Mouse (Mus musculus) brown adipose tissue, adult 24 weeks (tissue): ENCODE data around the gene Nr1d1. TPM values are rescaled to one million over a fixed set of nuclear protein-coding genes. Genes with fewer than 3 reads are reported as not detected.

ENCODE experiments used
- H3K27ac ChIP-seq: fragments of 200-500 bp; replicated peaks from 2 replicates; pipeline ENCODE4 v1.5.1; 2012; ENCODE audit warnings: low read depth, mild to moderate bottlenecking, low read length
- H3K4me1 ChIP-seq: fragments of 200-500 bp; 2 replicates; pipeline ENCODE4 v1.6.1; 2012; ENCODE audit warnings: low read length, mixed read lengths; ENCODE audit not compliant: control insufficient read depth, insufficient read depth, insufficient read length
- H3K4me3 ChIP-seq: fragments of 200-500 bp; 2 replicates; pipeline ENCODE4 v1.5.1; 2012; ENCODE audit warnings: low read depth, mild to moderate bottlenecking, low read length, moderate library complexity; ENCODE audit not compliant: insufficient read depth
- polyA plus RNA-seq: library from polyadenylated mRNA; stranded (reverse); fragments of >200 nt; gene quantifications from 2 replicates; pipeline ENCODE4 v1.2.4, GENCODE M21; 2012; ENCODE audit not compliant: missing spikeins, insufficient read depth, insufficient read length

The Nr1d1 gene
- polyA plus RNA-seq, 1 experiment: 90.9 TPM

GRCm38 (mm10) chr11:98725926-98726506, 49.1 kb downstream of the Nr1d1 start:
- Histone ChIP-seq H3K4me1 (peaks cover 6% of the 10 kb centered on the region; the same call in 1 of the 2 replicates), H3K4me3 (no peak overlapping the region), H3K27ac (no peak overlapping the region)

- Histone ChIP-seq H3K27ac (no peak overlapping the region), H3K4me1 (peaks cover 5% of the 10 kb centered on the region; the same call in 1 of the 2 replicates), H3K4me3 (no peak overlapping the region)
Observed at GRCm38 (mm10) chr11:98723098-98723497, 52.0 kb downstream of the Nr1d1 start.

GRCm38 (mm10) chr11:98721458-98722226, 53.5 kb downstream of the Nr1d1 start:
- no peak overlapping the region for H3K4me3 ChIP-seq

GRCm38 (mm10) chr11:98720756-98721155, 54.4 kb downstream of the Nr1d1 start:
- H3K27ac ChIP-seq: no peak overlapping the region

More at GRCm38 (mm10) chr11:98721458-98722226, 53.5 kb downstream of the Nr1d1 start:
- Histone ChIP-seq H3K27ac (peak overlapping the region; percentile 36; the same call in 1 of the 2 replicates), H3K4me1 (peaks cover 7% of the 10 kb centered on the region; the same call in 1 of the 2 replicates)

More at GRCm38 (mm10) chr11:98720756-98721155, 54.4 kb downstream of the Nr1d1 start:
- H3K4me1 ChIP-seq: peaks cover 7% of the 10 kb centered on the region; the same call in 1 of the 2 replicates
- no peak overlapping the region for H3K4me3 ChIP-seq

Other genes with a start within 250 kb of the Nr1d1 start
- gene Ikzf3, start 229.3 kb downstream of the Nr1d1 start, polyA plus RNA-seq: not detected in 2 replicates
- 2.2 and 2.3 TPM in 2 replicates for gene Zpbp2, start 224.2 kb downstream of the Nr1d1 start, polyA plus RNA-seq
- gene Ormdl3, start 188.0 kb downstream of the Nr1d1 start, polyA plus RNA-seq: 276 and 329 TPM in 2 replicates
- gene Lrrc3c, start 177.0 kb downstream of the Nr1d1 start, polyA plus RNA-seq: not detected in 2 replicates
- gene Gm12355, start 149.7 kb downstream of the Nr1d1 start, polyA plus RNA-seq: 5.2 and 8.8 TPM in 2 replicates
- gene Gsdma3, start 149.0 kb downstream of the Nr1d1 start, polyA plus RNA-seq: not detected in 2 replicates
- not detected in 2 replicates for gene Gsdma2, start 128.6 kb downstream of the Nr1d1 start, polyA plus RNA-seq
- gene Gsdma, start 111.0 kb downstream of the Nr1d1 start, polyA plus RNA-seq: not detected in 2 replicates
- gene Psmd3, start 92.8 kb downstream of the Nr1d1 start, polyA plus RNA-seq: 73.1 and 84.4 TPM in 2 replicates
- gene Csf3, start 74.1 kb downstream of the Nr1d1 start, polyA plus RNA-seq: not detected in 2 replicates
- gene Med24, start 45.9 kb downstream of the Nr1d1 start, polyA plus RNA-seq: 18.4 and 24.7 TPM in 2 replicates
- 64.4 and 82.3 TPM in 2 replicates for gene Thra, start 34.7 kb downstream of the Nr1d1 start, polyA plus RNA-seq
- 36.3 and 40.8 TPM in 2 replicates for gene Msl1, start 20.2 kb upstream of the Nr1d1 start, polyA plus RNA-seq
- gene Casc3, start 29.6 kb upstream of the Nr1d1 start, polyA plus RNA-seq: 9.2 and 16.9 TPM in 2 replicates
- gene Rapgefl1, start 61.5 kb upstream of the Nr1d1 start, polyA plus RNA-seq: 0.40 TPM in 1 of 2 replicates, not detected in the other
- 5.2 and 5.8 TPM in 2 replicates for gene Wipf2, start 88.3 kb upstream of the Nr1d1 start, polyA plus RNA-seq
- gene Cdc6, start 132.5 kb upstream of the Nr1d1 start, polyA plus RNA-seq: 0.28 and 1.7 TPM in 2 replicates
- 3.2 and 5.5 TPM in 2 replicates for gene Rara, start 152.5 kb upstream of the Nr1d1 start, polyA plus RNA-seq
- gene Gjd3, start 207.7 kb upstream of the Nr1d1 start, polyA plus RNA-seq: not detected in 2 replicates
- 0.92 and 1.2 TPM in 2 replicates for gene Top2a, start 248.9 kb upstream of the Nr1d1 start, polyA plus RNA-seq